Mouse (Mus musculus) ZHBTc4 (cell line): ENCODE results near the gene Diexf.

Source experiments
- DNase-seq: peaks from one replicate; pipeline ENCODE4 v3.0.0-alpha.2; 2011; ENCODE audit warnings: low read depth, low spot score

The Diexf gene

GRCm38 (mm10) chr1:193086111-193086841, 43.8 kb downstream of the Diexf start:
- no peak for DNase-seq

- DNase-seq = no peak
Measured at GRCm38 (mm10) chr1:193085541-193086020, 44.5 kb downstream of the Diexf start.

GRCm38 (mm10) chr1:193084016-193084415, 46.1 kb downstream of the Diexf start:
- peak; percentile 39 for DNase-seq

- DNase-seq = no peak
Measured at GRCm38 (mm10) chr1:193083051-193083450, 47.0 kb downstream of the Diexf start.

- DNase-seq = no peak
Measured at GRCm38 (mm10) chr1:193082311-193082921, 47.7 kb downstream of the Diexf start.

- DNase-seq = no peak
Measured at GRCm38 (mm10) chr1:193062618-193063017, 67.5 kb downstream of the Diexf start.

GRCm38 (mm10) chr1:193060167-193060566, 69.9 kb downstream of the Diexf start:
- DNase-seq = no peak

- DNase-seq = no peak
Measured at GRCm38 (mm10) chr1:193059596-193059995, 70.5 kb downstream of the Diexf start.

- no peak for DNase-seq
Measured at GRCm38 (mm10) chr1:193054401-193054800, 75.7 kb downstream of the Diexf start.

- no peak for DNase-seq
Measured at GRCm38 (mm10) chr1:193053065-193053464, 77.0 kb downstream of the Diexf start.

GRCm38 (mm10) chr1:193047616-193048015, 82.5 kb downstream of the Diexf start:
- DNase-seq = no peak

GRCm38 (mm10) chr1:193042760-193043295, 87.2 kb downstream of the Diexf start:
- no peak for DNase-seq
